Mouse (Mus musculus) intestine, embryonic 16.5 days (tissue): ENCODE results near the gene Fkbpl. TPM values are rescaled to one million over a fixed set of nuclear protein-coding genes. Genes with fewer than 3 reads are reported as not detected.

Experiments
- ATAC-seq: fragments of 200-750 bp; cut with Nextera tagmentation; 2 replicates; pipeline ENCODE4 v1.8.0; 2017; ENCODE audit warnings: moderate TSS enrichment, moderate library complexity
- H3K27ac ChIP-seq: fragments of 300-500 bp; sonication (generic); 2 replicates; pipeline ENCODE4 v1.5.1; 2014; ENCODE audit warnings: mild to moderate bottlenecking, low read length
- H3K27me3 ChIP-seq: fragments of 300-500 bp; sonication (generic); replicated peaks from 2 replicates; pipeline ENCODE4 v1.6.1; 2014; ENCODE audit warnings: low read length, control low read depth, mixed read lengths; ENCODE audit not compliant: control insufficient read depth, insufficient read depth
- H3K36me3 ChIP-seq: fragments of 300-500 bp; sonication (generic); 2 replicates; pipeline ENCODE4 v1.6.1; 2014; ENCODE audit warnings: low read length, control low read depth; ENCODE audit not compliant: control insufficient read depth, insufficient read depth
- H3K4me1 ChIP-seq: fragments of 300-500 bp; sonication (generic); 2 replicates; pipeline ENCODE4 v1.6.1; 2014; ENCODE audit warnings: low read length, control low read depth, mixed read lengths; ENCODE audit not compliant: control insufficient read depth, insufficient read depth
- H3K4me2 ChIP-seq: fragments of 300-500 bp; sonication (generic); 2 replicates; pipeline ENCODE4 v1.6.1; 2014; ENCODE audit warnings: low read depth, low read length, control low read depth
- H3K4me3 ChIP-seq: fragments of 300-500 bp; sonication (generic); 2 replicates; pipeline ENCODE4 v1.5.1; 2014; ENCODE audit warnings: mild to moderate bottlenecking, low read length
- H3K9ac ChIP-seq: fragments of 300-500 bp; sonication (generic); 2 replicates; pipeline ENCODE4 v1.6.1; 2014; ENCODE audit warnings: low read depth, low read length
- H3K9me3 ChIP-seq: fragments of 300-500 bp; sonication (generic); 2 replicates; pipeline ENCODE4 v1.6.1; 2016; ENCODE audit warnings: low read length, control low read depth; ENCODE audit not compliant: control insufficient read depth
- WGBS: fragments of 180-500 bp; shearing (Covaris S2); extraction: QIAGEN DNeasy Blood & Tissue Kit; methylation state at CpG from one replicate; pipeline ENCODE4 v1.1.7; 2014; 5-methylcytosine and 5-hydroxymethylcytosine counted together
- polyA plus RNA-seq: library from polyadenylated mRNA; unstranded; fragments of >200 nt; fragmentation: Nextera tagmentation; extraction: Ambion mirVana; gene quantifications from 2 replicates; pipeline ENCODE4 v1.2.1, GENCODE M21; 2015

The Fkbpl gene
- polyA plus RNA-seq, 1 experiment from 2014 or later, result 14.4 TPM

- H3K36me3 ChIP-seq, result no peaks in the 10 kb centered on the region
- H3K27me3 ChIP-seq, result peaks cover 12% of the 10 kb centered on the region
- H3K4me2 ChIP-seq, result no peak overlapping the region
- no peak for ATAC-seq
- H3K27ac ChIP-seq, result no peak overlapping the region
- no peaks in the 10 kb centered on the region for H3K9me3 ChIP-seq
- 75% methylated on average over 3 of the region's 3 CpGs for WGBS
- H3K4me1 ChIP-seq, result peaks cover 36% of the 10 kb centered on the region
- no peak overlapping the region for H3K9ac ChIP-seq
- no peak overlapping the region for H3K4me3 ChIP-seq
These were observed 14.0 kb downstream of the Fkbpl start for GRCm38 (mm10) chr17:34658591-34658990.

DNA sequence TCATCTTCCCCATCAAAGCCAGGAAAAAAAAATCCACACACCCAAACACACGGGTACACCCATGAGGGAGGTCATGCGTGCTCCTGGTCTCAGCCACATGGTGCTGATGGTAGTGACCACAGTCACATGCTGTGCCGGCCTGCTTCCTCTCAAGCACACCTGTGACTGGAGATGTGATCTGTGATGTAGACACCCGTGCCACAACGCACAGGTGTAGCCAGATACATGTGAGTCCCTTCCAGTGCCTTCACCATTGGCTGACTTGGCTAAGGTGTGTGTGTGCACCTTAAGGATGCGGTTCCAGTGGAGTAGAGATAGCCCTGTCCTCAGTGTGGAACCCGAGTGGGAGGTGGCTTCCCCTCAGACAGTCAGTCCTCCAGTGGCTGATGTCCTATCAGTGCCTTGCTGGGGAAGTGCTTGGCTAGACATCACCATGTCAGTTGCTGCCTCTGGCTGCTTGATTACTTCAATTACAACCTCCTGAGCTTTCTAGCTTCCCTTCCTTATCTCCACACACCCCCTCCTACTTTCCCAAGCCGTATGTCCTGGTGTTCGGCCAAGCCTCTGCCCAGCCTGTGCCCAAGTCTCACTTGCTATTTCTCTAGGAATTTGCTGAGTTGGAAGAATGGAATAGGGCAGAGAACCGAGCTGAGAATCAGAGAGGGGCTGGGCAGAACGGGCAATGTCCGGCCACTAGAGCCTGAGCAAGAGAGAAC is 14.8 kb downstream of the Fkbpl start:
- Histone ChIP-seq H3K9me3 (no peaks in the 10 kb centered on the region), H3K4me1 (peaks cover 36% of the 10 kb centered on the region), H3K9ac (no peak overlapping the region), H3K27me3 (peaks cover 12% of the 10 kb centered on the region), H3K4me2 (no peak overlapping the region), H3K27ac (no peak overlapping the region), H3K4me3 (no peak overlapping the region), H3K36me3 (no peaks in the 10 kb centered on the region)
- 56% methylated on average over 12 of the region's 12 CpGs for WGBS
- ATAC-seq, result no peak

GRCm38 (mm10) chr17:34659897-34660214 is 15.3 kb downstream of the Fkbpl start:
- peaks cover 12% of the 10 kb centered on the region for H3K27me3 ChIP-seq
- ATAC-seq, result no peak
- H3K4me2 ChIP-seq, result no peak overlapping the region
- no peak overlapping the region for H3K27ac ChIP-seq
- no peaks in the 10 kb centered on the region for H3K9me3 ChIP-seq
- peaks cover 33% of the 10 kb centered on the region for H3K4me1 ChIP-seq
- 60% methylated on average over 3 of the region's 3 CpGs for WGBS
- H3K9ac ChIP-seq, result no peak overlapping the region
- H3K36me3 ChIP-seq, result no peaks in the 10 kb centered on the region
- no peak overlapping the region for H3K4me3 ChIP-seq

GRCm38 (mm10) chr17:34660259-34660820 is 15.8 kb downstream of the Fkbpl start:
- WGBS, result 36% methylated on average over 9 of the region's 11 CpGs
- Histone ChIP-seq H3K27ac (peak overlapping the region; percentile 24; the same call in 1 of the 2 replicates), H3K27me3 (peaks cover 12% of the 10 kb centered on the region), H3K9ac (peak overlapping the region; percentile 53), H3K9me3 (no peaks in the 10 kb centered on the region), H3K4me3 (peak overlapping the region; percentile 30; the same call in 1 of the 2 replicates), H3K4me2 (peak overlapping the region; percentile 52), H3K4me1 (peaks cover 29% of the 10 kb centered on the region), H3K36me3 (no peaks in the 10 kb centered on the region)
- no peak for ATAC-seq

- H3K4me2 ChIP-seq, result peak overlapping the region; percentile 52
- H3K27me3 ChIP-seq, result peaks cover 12% of the 10 kb centered on the region
- peak overlapping the region; percentile 53 for H3K9ac ChIP-seq
- H3K27ac ChIP-seq, result peak overlapping the region; percentile 38
- no peaks in the 10 kb centered on the region for H3K36me3 ChIP-seq
- peaks cover 22% of the 10 kb centered on the region for H3K4me1 ChIP-seq
- H3K4me3 ChIP-seq, result peak overlapping the region; percentile 30
- H3K9me3 ChIP-seq, result no peaks in the 10 kb centered on the region
- ATAC-seq, result peak; percentile 52
- 3% methylated on average over 19 of the region's 19 CpGs for WGBS
These were observed 16.6 kb downstream of the Fkbpl start for GRCm38 (mm10) chr17:34661121-34661591.

DNA sequence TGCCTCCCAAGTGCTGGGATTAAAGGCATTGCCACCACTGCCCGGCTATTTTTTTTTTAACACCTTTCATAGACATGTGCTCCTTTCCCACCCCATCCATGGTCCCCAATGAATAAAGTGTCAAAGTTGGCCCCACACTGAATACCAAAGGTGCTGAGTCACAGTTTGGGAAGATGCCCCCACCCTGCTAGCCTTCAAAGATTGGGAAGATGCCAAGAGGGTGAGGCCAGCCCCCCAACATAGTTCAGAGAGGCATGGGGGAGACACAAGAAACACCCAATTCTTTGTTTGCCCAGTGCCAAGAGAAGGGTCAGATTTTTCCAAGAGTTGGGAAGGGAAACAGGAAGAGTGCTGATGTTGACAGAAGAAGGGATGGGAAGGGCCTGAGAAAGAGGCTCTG is 17.9 kb downstream of the Fkbpl start:
- Histone ChIP-seq H3K9ac (no peak overlapping the region), H3K4me2 (no peak overlapping the region), H3K27me3 (peaks cover 12% of the 10 kb centered on the region), H3K27ac (no peak overlapping the region), H3K4me1 (peaks cover 14% of the 10 kb centered on the region), H3K36me3 (no peaks in the 10 kb centered on the region), H3K9me3 (no peaks in the 10 kb centered on the region), H3K4me3 (no peak overlapping the region)
- 86% methylated on average over 1 of the region's 1 CpGs for WGBS
- no peak for ATAC-seq

GRCm38 (mm10) chr17:34662978-34663377 is 18.4 kb downstream of the Fkbpl start:
- H3K4me3 ChIP-seq, result no peak overlapping the region
- no peaks in the 10 kb centered on the region for H3K9me3 ChIP-seq
- no peak overlapping the region for H3K9ac ChIP-seq
- ATAC-seq, result no peak
- H3K27ac ChIP-seq, result no peak overlapping the region
- H3K36me3 ChIP-seq, result no peaks in the 10 kb centered on the region
- peaks cover 12% of the 10 kb centered on the region for H3K27me3 ChIP-seq
- no peak overlapping the region for H3K4me2 ChIP-seq
- 85% methylated on average over 8 of the region's 8 CpGs for WGBS
- H3K4me1 ChIP-seq, result peaks cover 14% of the 10 kb centered on the region

GRCm38 (mm10) chr17:34663558-34663957 is 19.0 kb downstream of the Fkbpl start:
- H3K36me3 ChIP-seq, result no peaks in the 10 kb centered on the region
- no peak overlapping the region for H3K27ac ChIP-seq
- peaks cover 12% of the 10 kb centered on the region for H3K27me3 ChIP-seq
- no peak overlapping the region for H3K4me2 ChIP-seq
- 48% methylated on average over 1 of the region's 1 CpGs for WGBS
- no peaks in the 10 kb centered on the region for H3K9me3 ChIP-seq
- no peak overlapping the region for H3K4me3 ChIP-seq
- ATAC-seq, result no peak
- peaks cover 14% of the 10 kb centered on the region for H3K4me1 ChIP-seq
- no peak overlapping the region for H3K9ac ChIP-seq

GRCm38 (mm10) chr17:34664472-34664871 is 19.9 kb downstream of the Fkbpl start:
- no peak for ATAC-seq
- WGBS, result 68% methylated on average over 7 of the region's 7 CpGs
- H3K4me1 ChIP-seq, result peaks cover 14% of the 10 kb centered on the region

More at GRCm38 (mm10) chr17:34664472-34664871, 19.9 kb downstream of the Fkbpl start:
- Histone ChIP-seq H3K4me3 (no peak overlapping the region), H3K27me3 (peaks cover 4% of the 10 kb centered on the region), H3K36me3 (no peaks in the 10 kb centered on the region), H3K4me2 (no peak overlapping the region), H3K27ac (no peak overlapping the region), H3K9ac (no peak overlapping the region), H3K9me3 (no peaks in the 10 kb centered on the region)
